Mouse (Mus musculus) midbrain, embryonic 10.5 days (tissue): ENCODE data around the gene Ulk4. TPM values are rescaled to one million over a fixed set of nuclear protein-coding genes. Genes with fewer than 3 reads are reported as not detected.
"Not testable (repeated sequence)": the region's sequence is repeated elsewhere in the genome, so short reads cannot be mapped to it uniquely, and the experiment has no call there.

Experiments used
- DNase-seq: peaks from one replicate; pipeline ENCODE4 v3.0.0-alpha.2; 2017; ENCODE audit warnings: low spot score
- H3K27ac ChIP-seq: fragments of 300-500 bp; sonication (generic); replicated peaks from 2 replicates; pipeline ENCODE4 v1.5.1; 2016; ENCODE audit warnings: mild to moderate bottlenecking
- H3K27me3 ChIP-seq: fragments of 300-500 bp; sonication (generic); 2 replicates; pipeline ENCODE4 v1.6.1; 2016; ENCODE audit warnings: low read depth, mild to moderate bottlenecking; ENCODE audit not compliant: poor library complexity, severe bottlenecking
- H3K36me3 ChIP-seq: fragments of 300-500 bp; sonication (generic); 2 replicates; pipeline ENCODE4 v1.6.1; 2016; ENCODE audit warnings: mild to moderate bottlenecking, moderate library complexity
- H3K4me1 ChIP-seq: fragments of 300-500 bp; sonication (generic); 2 replicates; pipeline ENCODE4 v1.6.1; 2016
- H3K4me3 ChIP-seq: fragments of 300-500 bp; sonication (generic); 2 replicates; pipeline ENCODE4 v1.5.1; 2016; ENCODE audit warnings: mild to moderate bottlenecking, moderate library complexity
- H3K9me3 ChIP-seq: fragments of 300-500 bp; sonication (generic); replicated peaks from 2 replicates; pipeline ENCODE4 v1.6.1; 2016; ENCODE audit warnings: mild to moderate bottlenecking
- WGBS: fragments of 180-500 bp; shearing (Covaris S2); methylation state at CpG from one replicate; pipeline ENCODE4 v1.1.7; 2016; 5-methylcytosine and 5-hydroxymethylcytosine counted together
- polyA plus RNA-seq: library from polyadenylated mRNA; unstranded; fragments of >200 nt; fragmentation: Nextera tagmentation; extraction: Ambion mirVana; gene quantifications from 2 replicates; pipeline ENCODE4 v1.2.1, GENCODE M21; 2016

Gene Ulk4
- polyA plus RNA-seq, 1 experiment from 2014 or later, result 147 TPM

- Histone ChIP-seq H3K36me3 (peaks cover 14% of the 10 kb centered on the region), H3K9me3 (no peaks in the 10 kb centered on the region), H3K4me1 (peaks cover 65% of the 10 kb centered on the region), H3K27ac (peak overlapping the region; percentile 97), H3K27me3 (no peaks in the 10 kb centered on the region), H3K4me3 (peak overlapping the region; percentile 93)
- 4% methylated on average over 54 of the region's 58 CpGs for WGBS
- DNase-seq, result no peak
Observed at GRCm38 (mm10) chr9:120933587-120933885, 343.5 kb downstream of the Ulk4 start.

GRCm38 (mm10) chr9:120932797-120933586 lies 344.0 kb downstream of the Ulk4 start:
- H3K4me3 ChIP-seq, result peak overlapping the region; percentile 93
- peak; percentile 97 for DNase-seq
- H3K27me3 ChIP-seq, result no peaks in the 10 kb centered on the region
- H3K27ac ChIP-seq, result peak overlapping the region; percentile 97
- H3K4me1 ChIP-seq, result peaks cover 65% of the 10 kb centered on the region
- no peaks in the 10 kb centered on the region for H3K9me3 ChIP-seq
- WGBS, result 5% methylated on average over 78 of the region's 78 CpGs
- peaks cover 9% of the 10 kb centered on the region for H3K36me3 ChIP-seq

GRCm38 (mm10) chr9:120932371-120932770 lies 344.6 kb downstream of the Ulk4 start:
- WGBS, result 38% methylated on average over 6 of the region's 6 CpGs
- Histone ChIP-seq H3K27me3 (no peaks in the 10 kb centered on the region), H3K4me3 (no peak overlapping the region), H3K27ac (peak overlapping the region; percentile 65), H3K4me1 (peaks cover 65% of the 10 kb centered on the region), H3K9me3 (no peaks in the 10 kb centered on the region), H3K36me3 (peaks cover 3% of the 10 kb centered on the region)
- no peak for DNase-seq

- Histone ChIP-seq H3K27ac (no peak overlapping the region; the same call in 1 of the 2 replicates), H3K27me3 (no peaks in the 10 kb centered on the region), H3K9me3 (no peaks in the 10 kb centered on the region), H3K4me3 (no peak overlapping the region), H3K4me1 (peaks cover 59% of the 10 kb centered on the region), H3K36me3 (no peaks in the 10 kb centered on the region)
- no peak for DNase-seq
- 81% methylated on average over 8 of the region's 8 CpGs for WGBS
Observed at GRCm38 (mm10) chr9:120930811-120931210, 346.2 kb downstream of the Ulk4 start.

- WGBS, result 90% methylated on average over 12 of the region's 12 CpGs
- no peak for DNase-seq
Observed at GRCm38 (mm10) chr9:120930021-120930420, 347.0 kb downstream of the Ulk4 start.

GRCm38 (mm10) chr9:120929081-120929480 lies 347.9 kb downstream of the Ulk4 start, which contains the start of gene Ctnnb1:
TSS of gene Ctnnb1 (plus strand) at chr9:120929216.
- WGBS, result 72% methylated on average over 11 of the region's 11 CpGs
- Histone ChIP-seq H3K9me3 (no peaks in the 10 kb centered on the region), H3K4me1 (peaks cover 48% of the 10 kb centered on the region), H3K36me3 (no peaks in the 10 kb centered on the region), H3K4me3 (peak within 1 kb of the TSS; percentile 11; the same call in 1 of the 2 replicates), H3K27ac (peak within 1 kb of the TSS; percentile 71), H3K27me3 (no peaks in the 10 kb centered on the region)
- DNase-seq, result peak; percentile 33

More at GRCm38 (mm10) chr9:120930021-120930420, 347.0 kb downstream of the Ulk4 start:
- no peaks in the 10 kb centered on the region for H3K27me3 ChIP-seq
- no peaks in the 10 kb centered on the region for H3K9me3 ChIP-seq
- no peaks in the 10 kb centered on the region for H3K36me3 ChIP-seq
- no peak overlapping the region; the same call in 1 of the 2 replicates for H3K4me3 ChIP-seq
- peaks cover 51% of the 10 kb centered on the region for H3K4me1 ChIP-seq
- H3K27ac ChIP-seq, result peak overlapping the region; percentile 71; the same call in 1 of the 2 replicates

- H3K36me3 ChIP-seq, result no peaks in the 10 kb centered on the region
- H3K4me3 ChIP-seq, result no peak overlapping the region
- no peaks in the 10 kb centered on the region for H3K9me3 ChIP-seq
- 29% methylated on average over 9 of the region's 9 CpGs for WGBS
- no peaks in the 10 kb centered on the region for H3K27me3 ChIP-seq
- H3K27ac ChIP-seq, result no peak overlapping the region
- DNase-seq, result no peak
- H3K4me1 ChIP-seq, result peaks cover 38% of the 10 kb centered on the region
Observed at GRCm38 (mm10) chr9:120926939-120927606, 349.9 kb downstream of the Ulk4 start.

GRCm38 (mm10) chr9:120926126-120926525 lies 350.9 kb downstream of the Ulk4 start:
- Histone ChIP-seq H3K36me3 (no peaks in the 10 kb centered on the region), H3K27me3 (no peaks in the 10 kb centered on the region), H3K4me1 (peaks cover 37% of the 10 kb centered on the region), H3K27ac (no peak overlapping the region), H3K9me3 (no peaks in the 10 kb centered on the region), H3K4me3 (no peak overlapping the region)
- 70% methylated on average over 1 of the region's 1 CpGs for WGBS
- no peak for DNase-seq

GRCm38 (mm10) chr9:120919130-120919529 lies 357.9 kb downstream of the Ulk4 start:
- WGBS, result 76% methylated on average over 5 of the region's 5 CpGs
- Histone ChIP-seq H3K27me3 (no peaks in the 10 kb centered on the region), H3K36me3 (no peaks in the 10 kb centered on the region), H3K4me1 (no peaks in the 10 kb centered on the region), H3K4me3 (no peak overlapping the region), H3K9me3 (no peaks in the 10 kb centered on the region; the same call in 1 of the 2 replicates), H3K27ac (no peak overlapping the region; the same call in 1 of the 2 replicates)
- no peak for DNase-seq

- H3K4me1 ChIP-seq, result no peaks in the 10 kb centered on the region
- H3K9me3 ChIP-seq, result no peaks in the 10 kb centered on the region; the same call in 1 of the 2 replicates
- H3K27ac ChIP-seq, result no peak overlapping the region; the same call in 1 of the 2 replicates
- 65% methylated on average over 6 of the region's 6 CpGs for WGBS
- H3K4me3 ChIP-seq, result no peak overlapping the region
- no peaks in the 10 kb centered on the region for H3K27me3 ChIP-seq
- H3K36me3 ChIP-seq, result no peaks in the 10 kb centered on the region
- DNase-seq, result no peak
Observed at GRCm38 (mm10) chr9:120918642-120919041, 358.4 kb downstream of the Ulk4 start.

GRCm38 (mm10) chr9:120918211-120918610 lies 358.8 kb downstream of the Ulk4 start:
- no peak for DNase-seq
- Histone ChIP-seq H3K27ac (no peak overlapping the region), H3K36me3 (no peaks in the 10 kb centered on the region), H3K4me3 (no peak overlapping the region), H3K4me1 (no peaks in the 10 kb centered on the region), H3K27me3 (no peaks in the 10 kb centered on the region), H3K9me3 (no peaks in the 10 kb centered on the region; the same call in 1 of the 2 replicates)
- 78% methylated on average over 5 of the region's 5 CpGs for WGBS

- DNase-seq, H3K27ac ChIP-seq, H3K27me3 ChIP-seq, H3K9me3 ChIP-seq, H3K4me3 ChIP-seq, H3K36me3 ChIP-seq, H3K4me1 ChIP-seq: not testable (repeated sequence)
- WGBS, result 93% methylated on average over 2 of the region's 2 CpGs
Observed at GRCm38 (mm10) chr9:120917619-120918018, 359.4 kb downstream of the Ulk4 start.
